Mouse (Mus musculus) lung, embryonic 15.5 days (tissue): ENCODE data around the gene Rxfp4. TPM values are rescaled to one million over a fixed set of nuclear protein-coding genes. Genes with fewer than 3 reads are reported as not detected.
"Not testable (repeated sequence)": the region's sequence is repeated elsewhere in the genome, so short reads cannot be mapped to it uniquely, and the experiment has no call there.

Experiments used
- ATAC-seq: fragments of 200-750 bp; cut with Nextera tagmentation; 2 replicates; pipeline ENCODE4 v1.8.0; 2017; ENCODE audit warnings: moderate number of reproducible peaks, borderline replicate concordance; ENCODE audit not compliant: low FRiP score, low TSS enrichment; ENCODE audit errors: extremely low read depth
- H3K27ac ChIP-seq: fragments of 300-500 bp; sonication (generic); 2 replicates; pipeline ENCODE4 v1.5.1; 2015; ENCODE audit warnings: moderate library complexity, mild to moderate bottlenecking, inconsistent platforms
- H3K27me3 ChIP-seq: fragments of 300-500 bp; sonication (generic); 2 replicates; pipeline ENCODE4 v1.6.1; 2015; ENCODE audit warnings: inconsistent platforms
- H3K36me3 ChIP-seq: fragments of 300-500 bp; sonication (generic); 2 replicates; pipeline ENCODE4 v1.6.1; 2015; ENCODE audit warnings: inconsistent platforms
- H3K4me1 ChIP-seq: fragments of 300-500 bp; sonication (generic); 2 replicates; pipeline ENCODE4 v1.6.1; 2015; ENCODE audit warnings: inconsistent platforms
- H3K4me2 ChIP-seq: fragments of 300-500 bp; sonication (generic); 2 replicates; pipeline ENCODE4 v1.6.1; 2015; ENCODE audit warnings: inconsistent platforms, mild to moderate bottlenecking, moderate library complexity
- H3K4me3 ChIP-seq: fragments of 300-500 bp; sonication (generic); 2 replicates; pipeline ENCODE4 v1.5.1; 2015; ENCODE audit warnings: mild to moderate bottlenecking, inconsistent platforms
- H3K9ac ChIP-seq: fragments of 300-500 bp; sonication (generic); 2 replicates; pipeline ENCODE4 v1.6.1; 2015; ENCODE audit warnings: inconsistent platforms
- H3K9me3 ChIP-seq: fragments of 300-500 bp; sonication (generic); 2 replicates; pipeline ENCODE4 v1.6.1; 2016; ENCODE audit warnings: inconsistent platforms
- WGBS: fragments of 180-500 bp; shearing (Covaris S2); methylation state at CpG from one replicate; pipeline ENCODE4 v1.1.7; 2015; 5-methylcytosine and 5-hydroxymethylcytosine counted together
- polyA plus RNA-seq: library from polyadenylated mRNA; unstranded; fragments of >200 nt; fragmentation: Nextera tagmentation; extraction: Ambion mirVana; gene quantifications from 2 replicates; pipeline ENCODE4 v1.2.1, GENCODE M21; 2015

Rxfp4 gene
- polyA plus RNA-seq, 1 experiment from 2014 or later = not detected

GRCm38 (mm10) chr3:88619113-88620097 lies 33.5 kb downstream of the Rxfp4 start:
- Histone ChIP-seq H3K36me3 (no peaks in the 10 kb centered on the region), H3K27ac (peak overlapping the region; percentile 98; the same call in 1 of the 2 replicates), H3K9ac (no peak overlapping the region), H3K9me3 (no peaks in the 10 kb centered on the region), H3K4me2 (no peak overlapping the region), H3K4me1 (peaks cover 60% of the 10 kb centered on the region), H3K4me3 (no peak overlapping the region), H3K27me3 (no peaks in the 10 kb centered on the region)
- WGBS = 57% methylated on average over 9 of the region's 9 CpGs
- ATAC-seq = no peak

DNA sequence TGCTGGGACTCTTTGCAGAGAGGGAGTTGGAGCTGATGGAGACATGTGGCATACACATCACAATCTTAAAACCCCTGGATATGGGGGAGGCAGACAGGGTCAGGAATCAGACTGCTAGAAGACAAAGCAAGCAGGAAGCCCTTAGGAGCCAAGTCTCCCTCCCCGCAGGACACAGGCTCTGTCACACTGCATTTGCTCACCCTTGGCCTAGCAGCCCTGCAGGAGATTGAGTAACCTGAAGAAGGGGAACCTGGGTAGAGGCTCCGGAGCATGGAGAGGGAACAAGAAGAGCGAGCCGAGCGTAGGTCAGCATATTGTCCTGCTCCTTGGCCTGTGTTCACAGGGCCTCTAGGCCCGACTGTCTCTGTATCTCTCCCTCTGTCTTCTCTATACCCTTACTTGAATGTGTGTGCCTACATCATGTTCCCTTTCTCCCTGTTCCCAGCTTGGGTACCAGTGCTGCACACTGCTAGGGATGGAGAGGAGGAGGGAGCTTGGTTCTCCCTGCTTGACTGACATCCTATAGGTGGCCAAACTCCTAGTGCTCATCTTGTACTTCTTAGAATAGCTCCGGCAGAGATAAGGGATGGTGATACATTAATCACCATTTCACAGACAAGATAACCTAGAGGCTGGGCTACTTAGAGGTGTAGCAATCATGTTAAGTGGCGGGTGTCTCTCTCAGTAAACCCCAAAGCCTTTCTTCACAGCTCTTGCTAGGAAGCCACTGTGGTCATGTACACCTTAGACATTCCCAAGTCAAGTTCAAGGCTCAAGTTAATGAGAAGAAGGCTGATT lies 34.7 kb downstream of the Rxfp4 start:
- H3K9ac ChIP-seq = no peak overlapping the region
- H3K4me2 ChIP-seq = no peak overlapping the region
- H3K9me3 ChIP-seq = no peaks in the 10 kb centered on the region
- WGBS = 70% methylated on average over 8 of the region's 8 CpGs
- ATAC-seq = no peak
- peaks cover 49% of the 10 kb centered on the region for H3K4me1 ChIP-seq
- H3K4me3 ChIP-seq = no peak overlapping the region
- no peaks in the 10 kb centered on the region for H3K36me3 ChIP-seq
- no peaks in the 10 kb centered on the region for H3K27me3 ChIP-seq
- H3K27ac ChIP-seq = no peak overlapping the region

DNA sequence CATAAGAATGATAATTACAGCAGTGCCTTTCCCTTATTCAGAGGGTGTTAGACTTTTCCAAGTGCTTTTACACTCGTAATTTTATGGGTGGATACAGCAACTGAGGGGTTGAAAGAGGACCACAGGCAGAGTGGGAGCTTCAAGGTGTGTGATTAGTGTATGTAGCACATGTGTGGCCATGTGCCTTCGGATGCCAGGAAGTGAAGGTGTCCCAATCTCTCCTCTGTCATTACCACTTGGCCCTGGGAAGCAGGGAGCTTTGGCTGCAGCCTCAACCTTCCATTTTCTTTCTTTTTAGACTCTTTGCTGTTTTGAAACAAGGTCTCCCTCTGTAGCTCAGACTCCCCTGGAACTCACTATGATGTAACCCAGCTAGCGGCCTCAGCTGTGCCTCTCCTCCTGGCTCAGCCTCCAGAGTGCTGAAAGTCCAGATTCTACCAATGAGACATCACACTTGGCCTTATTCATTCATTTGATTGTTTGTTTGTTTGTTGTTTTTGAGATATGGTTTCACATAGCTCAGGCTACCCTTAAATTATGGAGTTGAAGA lies 35.9 kb downstream of the Rxfp4 start:
- Histone ChIP-seq H3K4me2 (peak overlapping the region; percentile 41; the same call in 1 of the 2 replicates), H3K9me3 (no peaks in the 10 kb centered on the region), H3K36me3 (no peaks in the 10 kb centered on the region), H3K27me3 (no peaks in the 10 kb centered on the region), H3K4me1 (peaks cover 48% of the 10 kb centered on the region), H3K9ac (no peak overlapping the region), H3K27ac (no peak overlapping the region), H3K4me3 (peak overlapping the region; percentile 14; the same call in 1 of the 2 replicates)
- no peak for ATAC-seq
- WGBS = 75% methylated on average over 3 of the region's 3 CpGs

DNA sequence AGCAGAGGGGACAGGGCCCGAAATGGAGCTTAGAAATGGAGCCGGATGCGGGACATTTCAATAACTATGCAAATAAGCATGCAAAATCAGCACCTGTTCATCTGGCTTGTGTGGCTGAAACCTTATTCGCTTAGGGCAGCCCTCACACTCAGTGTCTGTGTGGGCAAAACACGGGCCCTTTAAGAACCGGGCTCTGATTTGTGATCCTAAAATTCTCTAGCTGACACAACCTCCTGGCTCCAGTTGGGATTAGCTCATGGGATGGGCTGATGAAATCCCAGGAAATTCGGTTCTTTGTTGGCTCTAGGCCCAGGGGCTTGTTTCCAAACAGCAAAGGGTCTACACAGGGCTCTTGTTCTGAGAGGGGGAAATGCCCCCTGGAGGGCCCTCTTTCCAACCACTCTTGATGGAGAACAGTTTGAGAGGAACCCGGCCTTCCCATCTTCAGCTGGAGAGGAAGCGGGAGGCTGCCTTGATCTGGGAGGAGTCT lies 37.0 kb downstream of the Rxfp4 start:
- Histone ChIP-seq H3K27me3 (no peaks in the 10 kb centered on the region), H3K4me2 (peak overlapping the region; percentile 41), H3K4me1 (peaks cover 48% of the 10 kb centered on the region), H3K4me3 (peak overlapping the region; percentile 14), H3K36me3 (no peaks in the 10 kb centered on the region), H3K27ac (peak overlapping the region; percentile 40), H3K9me3 (no peaks in the 10 kb centered on the region), H3K9ac (no peak overlapping the region)
- ATAC-seq = peak; percentile 44; the same call in 1 of the 2 replicates
- WGBS = 32% methylated on average over 9 of the region's 9 CpGs

- H3K9me3 ChIP-seq = no peaks in the 10 kb centered on the region
- H3K4me1 ChIP-seq = peaks cover 43% of the 10 kb centered on the region
- H3K9ac ChIP-seq = no peak overlapping the region
- no peaks in the 10 kb centered on the region for H3K27me3 ChIP-seq
- WGBS = 40% methylated on average over 5 of the region's 5 CpGs
- peak overlapping the region; percentile 41 for H3K4me2 ChIP-seq
- peak overlapping the region; percentile 40 for H3K27ac ChIP-seq
- peak; percentile 64 for ATAC-seq
- no peaks in the 10 kb centered on the region for H3K36me3 ChIP-seq
- H3K4me3 ChIP-seq = peak overlapping the region; percentile 14; the same call in 1 of the 2 replicates
These were observed 37.8 kb downstream of the Rxfp4 start for GRCm38 (mm10) chr3:88615117-88615516.

DNA sequence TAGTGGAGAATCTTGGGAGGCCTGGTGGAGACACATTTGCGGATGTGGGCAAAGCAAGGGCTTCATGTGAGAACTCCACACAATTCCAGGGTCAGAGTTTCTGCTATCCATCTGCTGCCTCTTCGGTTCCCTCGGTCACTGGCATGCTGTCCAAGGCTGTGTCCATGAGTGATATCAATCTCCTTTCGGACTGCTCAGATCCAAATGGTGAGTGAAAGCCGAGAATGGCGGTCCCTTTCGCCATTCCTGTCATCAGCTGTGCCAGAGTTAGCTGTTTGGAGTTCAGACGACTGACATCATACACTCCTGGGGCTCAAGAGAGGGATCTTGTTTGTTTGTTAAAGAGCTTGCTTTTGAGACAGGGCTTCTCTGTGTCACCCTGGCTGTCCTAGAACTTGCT lies 38.5 kb downstream of the Rxfp4 start:
- no peak overlapping the region for H3K4me3 ChIP-seq
- no peaks in the 10 kb centered on the region for H3K27me3 ChIP-seq
- H3K4me2 ChIP-seq = no peak overlapping the region
- H3K27ac ChIP-seq = no peak overlapping the region
- peaks cover 36% of the 10 kb centered on the region for H3K4me1 ChIP-seq
- no peak overlapping the region for H3K9ac ChIP-seq
- no peak for ATAC-seq
- H3K9me3 ChIP-seq = no peaks in the 10 kb centered on the region
- H3K36me3 ChIP-seq = no peaks in the 10 kb centered on the region
- whole genome bisulfite sequencing = 67% methylated on average over 8 of the region's 8 CpGs

- Histone ChIP-seq H3K36me3 (no peaks in the 10 kb centered on the region), H3K4me1 (peaks cover 9% of the 10 kb centered on the region), H3K27ac (no peak overlapping the region), H3K4me2 (no peak overlapping the region), H3K9ac (no peak overlapping the region), H3K9me3 (no peaks in the 10 kb centered on the region), H3K27me3 (no peaks in the 10 kb centered on the region), H3K4me3 (no peak overlapping the region)
- no peak for ATAC-seq
- WGBS = 43% methylated on average over 4 of the region's 4 CpGs
These were observed 43.9 kb downstream of the Rxfp4 start for GRCm38 (mm10) chr3:88609066-88609465.

GRCm38 (mm10) chr3:88607758-88608138 lies 45.2 kb downstream of the Rxfp4 start:
- Histone ChIP-seq H3K4me1 (peaks cover 9% of the 10 kb centered on the region), H3K27ac (no peak overlapping the region), H3K36me3 (no peaks in the 10 kb centered on the region), H3K27me3 (no peaks in the 10 kb centered on the region), H3K4me3 (peak overlapping the region; percentile 11; the same call in 1 of the 2 replicates), H3K9ac (peak overlapping the region; percentile 19; the same call in 1 of the 2 replicates), H3K4me2 (peak overlapping the region; percentile 54), H3K9me3 (no peaks in the 10 kb centered on the region)
- peak; percentile 20; the same call in 1 of the 2 replicates for ATAC-seq
- WGBS = 32% methylated on average over 10 of the region's 10 CpGs

DNA sequence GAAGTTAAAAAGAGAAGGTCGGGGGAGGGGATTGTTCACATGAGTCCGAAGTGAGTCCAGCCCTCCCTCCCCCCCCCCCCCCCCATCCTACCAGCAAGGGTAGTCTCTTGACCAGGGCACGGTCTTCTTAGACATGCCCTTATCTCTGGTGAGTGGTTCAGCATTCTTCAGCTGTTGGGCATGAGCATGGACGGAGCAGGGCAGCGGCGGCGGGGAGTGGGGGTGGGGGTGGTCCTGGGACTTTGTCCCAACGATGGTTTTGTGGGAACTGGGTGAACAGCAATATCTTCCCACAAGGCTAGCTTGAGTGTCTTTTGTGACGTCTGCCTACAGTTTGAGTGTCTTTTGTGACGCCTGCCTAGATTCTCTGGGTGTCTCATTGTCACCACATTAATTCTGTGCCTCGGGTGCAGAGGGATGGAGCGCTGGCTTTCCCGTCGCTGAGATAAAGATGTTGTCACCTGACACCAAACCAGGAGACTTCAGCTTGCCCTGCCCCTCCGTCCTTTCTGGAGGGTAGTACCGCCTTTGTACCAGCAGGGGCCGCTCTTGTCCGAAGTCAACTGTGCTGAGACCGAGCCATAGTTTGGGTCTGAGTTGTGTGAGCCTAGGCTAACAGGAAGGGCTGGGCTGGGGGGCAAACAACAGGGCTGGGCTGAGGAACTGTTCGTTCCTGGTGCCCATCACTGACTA lies 45.7 kb downstream of the Rxfp4 start:
- under 1% methylated on average over 20 of the region's 20 CpGs for WGBS
- peak; percentile 85 for ATAC-seq
- Histone ChIP-seq H3K27me3 (no peaks in the 10 kb centered on the region), H3K4me3 (peak overlapping the region; percentile 11), H3K9ac (peak overlapping the region; percentile 19; the same call in 1 of the 2 replicates), H3K4me1 (peaks cover 9% of the 10 kb centered on the region), H3K4me2 (peak overlapping the region; percentile 54), H3K36me3 (no peaks in the 10 kb centered on the region), H3K9me3 (no peaks in the 10 kb centered on the region), H3K27ac (no peak overlapping the region)

DNA sequence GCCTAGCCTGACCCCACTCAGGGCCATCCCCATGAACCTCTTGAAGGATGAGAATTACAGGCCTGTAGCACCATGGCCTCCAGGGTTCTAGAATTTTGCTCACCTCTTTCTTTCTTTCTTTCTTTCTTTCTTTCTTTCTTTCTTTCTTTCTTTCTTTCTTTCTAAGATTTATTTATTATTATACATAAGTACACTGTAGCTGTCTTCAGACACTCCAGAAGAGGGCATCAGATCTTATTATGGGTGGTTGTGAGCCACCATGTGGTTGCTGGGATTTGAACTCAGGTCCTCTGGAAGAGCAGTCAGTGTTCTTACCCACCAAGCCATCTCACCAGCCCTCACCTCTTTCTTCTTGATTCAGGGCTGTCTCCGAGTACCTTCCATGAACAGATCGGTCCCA lies 47.3 kb downstream of the Rxfp4 start, which contains the start of gene Arhgef2:
Gene Arhgef2, plus strand, starts transcription at position 301 of the 400 bp plus-strand sequence.
- not testable (repeated sequence) for H3K4me1 ChIP-seq, H3K36me3 ChIP-seq, ATAC-seq, H3K9me3 ChIP-seq, H3K4me2 ChIP-seq, H3K27ac ChIP-seq, H3K4me3 ChIP-seq, H3K9ac ChIP-seq, H3K27me3 ChIP-seq
- 91% methylated on average over 2 of the region's 2 CpGs for WGBS

DNA sequence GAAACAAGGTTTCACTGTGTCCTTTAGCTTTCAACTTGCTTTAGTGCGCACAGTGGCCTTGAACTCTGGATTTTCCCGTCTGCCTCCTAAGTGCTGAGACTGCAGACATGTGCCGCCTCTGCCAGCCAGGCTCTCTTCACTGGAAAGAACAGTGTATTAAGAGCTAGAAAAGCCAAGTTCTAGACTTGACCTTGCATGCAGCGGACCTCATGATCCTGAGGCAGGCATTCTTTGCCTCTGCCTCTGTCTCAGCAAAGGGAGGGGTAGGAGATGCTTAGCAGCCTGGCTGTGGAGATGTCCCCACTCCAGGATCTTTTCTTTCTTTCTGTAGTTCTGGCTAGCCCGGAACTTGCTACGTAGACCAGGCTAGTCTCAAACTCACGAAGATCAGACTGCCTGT lies 48.1 kb downstream of the Rxfp4 start:
- no peak overlapping the region for H3K4me2 ChIP-seq
- H3K4me3 ChIP-seq = no peak overlapping the region
- H3K36me3 ChIP-seq = no peaks in the 10 kb centered on the region
- no peak overlapping the region for H3K9ac ChIP-seq
- peaks cover 9% of the 10 kb centered on the region for H3K4me1 ChIP-seq
- H3K27me3 ChIP-seq = no peaks in the 10 kb centered on the region
- no peaks in the 10 kb centered on the region for H3K9me3 ChIP-seq
- no peak overlapping the region for H3K27ac ChIP-seq
- WGBS = 93% methylated on average over 7 of the region's 7 CpGs
- ATAC-seq = no peak
